Comparison of ENCODE assay signal across 8 mouse cellular contexts in the genomic region with DNA sequence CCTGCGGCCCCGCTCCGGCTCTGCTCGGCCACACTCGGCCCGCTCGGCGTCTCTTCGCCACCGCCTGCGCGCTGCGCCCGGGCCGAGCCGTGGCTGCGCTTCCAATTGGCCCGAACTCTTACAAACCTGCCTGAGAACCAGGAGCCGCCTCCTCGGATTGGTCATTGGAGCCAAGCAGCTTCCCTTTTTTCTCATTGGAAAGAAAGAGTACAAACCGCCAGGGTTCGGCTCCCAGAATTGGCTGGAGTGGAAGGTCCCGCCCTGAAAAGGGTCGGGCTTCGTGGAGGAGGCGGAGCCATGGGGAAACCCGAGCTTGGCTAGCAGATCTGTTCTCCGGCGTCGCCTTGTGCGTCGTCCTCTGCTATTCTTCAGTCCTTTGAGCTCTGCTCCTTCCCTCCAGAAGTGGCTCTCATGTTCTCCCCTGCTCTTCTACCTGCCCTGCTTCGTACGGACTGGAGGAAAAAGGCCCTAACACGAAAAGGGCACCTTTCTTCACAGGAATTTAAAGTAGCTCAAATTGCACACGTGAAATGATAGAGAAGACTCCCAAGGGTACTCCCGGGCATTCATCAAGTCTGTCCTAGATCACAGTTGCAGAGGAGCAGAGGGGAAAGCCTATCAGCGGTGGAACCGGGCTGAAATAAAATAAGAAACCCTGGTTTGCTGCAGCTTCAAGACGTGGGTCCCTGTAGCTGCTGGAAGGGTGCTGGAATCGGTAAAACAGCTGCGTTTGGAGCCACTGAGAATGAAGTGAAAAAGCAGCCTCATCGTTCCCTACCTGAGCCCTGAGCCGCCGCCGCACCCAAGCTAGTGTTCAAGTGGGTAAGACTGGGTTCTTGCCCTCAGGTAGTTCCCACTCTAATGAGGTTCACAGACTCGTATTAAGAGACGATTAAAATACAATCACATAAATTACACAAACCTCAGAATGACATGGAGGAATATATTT. TPM values are rescaled to one million over a fixed set of nuclear protein-coding genes. Genes with fewer than 3 reads are reported as not detected.
A peak's percentile ranks its signal among the peaks of the same experiment; 100 is the strongest.
DNase-seq lines count a peak whose midpoint lies in the region; ATAC-seq and TF ChIP-seq lines count a peak whose summit lies in the region.

Gene Ppp2r5d, minus strand, starts transcription at position 225 of the 949 bp plus-strand sequence.

- H3K4me1 ChIP-seq in erythroblast, embryonic 14.5 days (ENCODE audit: control insufficient read depth): peaks cover 54% of the 10 kb centered on the region
- H3K4me1 ChIP-seq in heart, embryonic 11.5 days (ENCODE audit: control insufficient read depth, insufficient read depth, low read length): peaks cover 26% of the 10 kb centered on the region
- H3K4me1 ChIP-seq in kidney, embryonic 16.5 days (ENCODE audit: insufficient read depth, low read length): peaks cover 37% of the 10 kb centered on the region
- peaks cover 6% of the 10 kb centered on the region for H3K4me1 ChIP-seq in liver, adult 2 months (ENCODE audit: control insufficient read depth, insufficient read depth, low read length)

- peaks cover 2% of the 10 kb centered on the region; the same call in 1 of the 2 replicates for H3K9me3 ChIP-seq in erythroblast, embryonic 14.5 days (ENCODE audit: control insufficient read depth, low read length)
- no peaks in the 10 kb centered on the region for H3K9me3 ChIP-seq in heart, embryonic 11.5 days (replicated peaks; ENCODE audit: control insufficient read depth, low read length)
- H3K9me3 ChIP-seq in kidney, embryonic 16.5 days (ENCODE audit: low read length): no peaks in the 10 kb centered on the region

- H3K36me3 ChIP-seq in C2C12 (ENCODE audit: control insufficient read depth, insufficient read depth): peaks cover 7% of the 10 kb centered on the region
- peaks cover 12% of the 10 kb centered on the region for H3K36me3 ChIP-seq in erythroblast, embryonic 14.5 days (ENCODE audit: control insufficient read depth)
- no peaks in the 10 kb centered on the region for H3K36me3 ChIP-seq in heart, embryonic 11.5 days (ENCODE audit: control insufficient read depth, insufficient read depth, low read length)
- H3K36me3 ChIP-seq in kidney, embryonic 16.5 days (ENCODE audit: insufficient read depth, low read length): no peaks in the 10 kb centered on the region
- H3K36me3 ChIP-seq in liver, adult 2 months (ENCODE audit: control insufficient read depth, insufficient read depth, low read length): no peaks in the 10 kb centered on the region
- no peaks in the 10 kb centered on the region for H3K36me3 ChIP-seq in myocyte (ENCODE audit: control insufficient read depth, insufficient read depth)
- H3K36me3 ChIP-seq in splenic B cell, adult 2 months (ENCODE audit: control insufficient read depth, insufficient read depth, low read length, poor library complexity, severe bottlenecking): no peaks in the 10 kb centered on the region

- peak; percentile 99 for DNase-seq in brain, embryonic 14.5 days (ENCODE audit: low read depth)
- DNase-seq in liver, adult 2 months (ENCODE audit: extremely low read depth, low read depth, low spot score): peak; percentile 94
- DNase-seq in splenic B cell, adult 2 months (ENCODE audit: low read depth, low spot score): peak; percentile 96

- TF ChIP-seq CTCF in C2C12 (IDR thresholded peaks at IDR 0.05; ENCODE audit: control insufficient read depth, insufficient read depth, insufficient read length): no peak
- TF ChIP-seq CTCF in brain, embryonic 14.5 days (IDR thresholded peaks at IDR 0.05; ENCODE audit: borderline replicate concordance, extremely low read depth, insufficient read depth, insufficient read length): 0 out of 2 replicates have a peak, but pooled peaks have one; percentile 12
- TF ChIP-seq CTCF in liver, adult 2 months (IDR thresholded peaks at IDR 0.05; ENCODE audit: low read depth, low read length): no peak

- peaks cover 45% of the 10 kb centered on the region for H3K79me2 ChIP-seq in C2C12 (ENCODE audit: control insufficient read depth, insufficient read depth)
- peaks cover 14% of the 10 kb centered on the region; the same call in 1 of the 2 replicates for H3K79me2 ChIP-seq in liver, adult 2 months (ENCODE audit: control insufficient read depth, insufficient read depth, low read length)
- peaks cover 38% of the 10 kb centered on the region for H3K79me2 ChIP-seq in myocyte (ENCODE audit: control insufficient read depth, insufficient read depth)

- ATAC-seq in heart, embryonic 11.5 days (replicated peaks; ENCODE audit: insufficient number of reproducible peaks, low FRiP score, low TSS enrichment): peak; percentile 93
- peak; percentile 97 for ATAC-seq in kidney, embryonic 16.5 days (ENCODE audit: low FRiP score, low TSS enrichment)

- peak within 1 kb of the TSS; percentile 91 for H3K27ac ChIP-seq in heart, embryonic 11.5 days (ENCODE audit: low read depth, low read length)
- peak within 1 kb of the TSS; percentile 96 for H3K27ac ChIP-seq in kidney, embryonic 16.5 days (ENCODE audit: low read length)
- H3K27ac ChIP-seq in liver, adult 2 months (replicated peaks; ENCODE audit: insufficient read depth, low read depth, low read length): peak within 1 kb of the TSS; percentile 52

- WGBS in heart, embryonic 11.5 days (ENCODE audit: insufficient replicate concordance): 2% methylated on average over 48 of the region's 48 CpGs
- 1% methylated on average over 48 of the region's 48 CpGs for WGBS in kidney, embryonic 16.5 days
- under 1% methylated on average over 48 of the region's 48 CpGs for WGBS in liver, adult 2 months

- H3K4me3 ChIP-seq in C2C12 (ENCODE audit: insufficient read depth, poor library complexity, severe bottlenecking) (peak within 1 kb of the TSS; percentile 78), myocyte (peak within 1 kb of the TSS; percentile 51)
- peak within 1 kb of the TSS; percentile 92 for H3K4me3 ChIP-seq in erythroblast, embryonic 14.5 days (replicated peaks)
- peak within 1 kb of the TSS; percentile 93 for H3K4me3 ChIP-seq in heart, embryonic 11.5 days (ENCODE audit: low read depth, low read length)
- peak within 1 kb of the TSS; percentile 94 for H3K4me3 ChIP-seq in kidney, embryonic 16.5 days (ENCODE audit: low read length)
- peak within 1 kb of the TSS; percentile 86 for H3K4me3 ChIP-seq in liver, adult 2 months (ENCODE audit: insufficient read depth, low read depth, low read length)

- H3ac ChIP-seq in C2C12 (ENCODE audit: control insufficient read depth, insufficient read length, low read depth): peak within 1 kb of the TSS; percentile 95
- H3ac ChIP-seq in myocyte (ENCODE audit: control insufficient read depth, insufficient read length): peak within 1 kb of the TSS; percentile 35

- H3K79me3 ChIP-seq in C2C12 (ENCODE audit: low read depth): peaks cover 32% of the 10 kb centered on the region

- peak within 1 kb of the TSS; percentile 89 for H3K4me2 ChIP-seq in heart, embryonic 11.5 days
- H3K4me2 ChIP-seq in kidney, embryonic 16.5 days (replicated peaks; ENCODE audit: low read depth, low read length): peak within 1 kb of the TSS; percentile 94
- H3K4me2 ChIP-seq in myocyte (ENCODE audit: low read depth): peak within 1 kb of the TSS; percentile 96

- peak within 1 kb of the TSS; percentile 88 for H3K9ac ChIP-seq in heart, embryonic 11.5 days (ENCODE audit: low read depth, low read length)
- H3K9ac ChIP-seq in kidney, embryonic 16.5 days (replicated peaks; ENCODE audit: low read length): peak within 1 kb of the TSS; percentile 91
- peak within 1 kb of the TSS; percentile 88 for H3K9ac ChIP-seq in liver, adult 2 months (ENCODE audit: low read depth, low read length)

- TF ChIP-seq POLR2A in brain, embryonic 14.5 days (IDR thresholded peaks at IDR 0.05; ENCODE audit: borderline replicate concordance, extremely low read depth, insufficient read depth, insufficient read length, poor library complexity, severe bottlenecking): peak; percentile 86
- peak; percentile 83 for TF ChIP-seq POLR2A in liver, adult 2 months (IDR thresholded peaks at IDR 0.05; ENCODE audit: extremely low read depth, insufficient read depth, low read length)
- peak; percentile 83 for TF ChIP-seq POLR2A in myocyte (IDR thresholded peaks at IDR 0.05; ENCODE audit: insufficient read length, low read depth)

- H3K27me3 ChIP-seq in C2C12 (ENCODE audit: control insufficient read depth, insufficient read depth, insufficient read length) (no peaks in the 10 kb centered on the region), myocyte (ENCODE audit: control insufficient read depth, insufficient read depth, insufficient read length) (no peaks in the 10 kb centered on the region)
- H3K27me3 ChIP-seq in erythroblast, embryonic 14.5 days (ENCODE audit: control insufficient read depth): peaks cover 4% of the 10 kb centered on the region; the same call in 1 of the 2 replicates
- H3K27me3 ChIP-seq in heart, embryonic 11.5 days (ENCODE audit: control insufficient read depth, insufficient read depth, low read length): no peaks in the 10 kb centered on the region
- no peaks in the 10 kb centered on the region for H3K27me3 ChIP-seq in kidney, embryonic 16.5 days (ENCODE audit: insufficient read depth, low read length)
- H3K27me3 ChIP-seq in liver, adult 2 months (ENCODE audit: control insufficient read depth, insufficient read depth, low read length): no peaks in the 10 kb centered on the region
- H3K27me3 ChIP-seq in splenic B cell, adult 2 months (ENCODE audit: control insufficient read depth, insufficient read depth, low read length, poor library complexity, severe bottlenecking): no peaks in the 10 kb centered on the region

TF ChIP-seq in C2C12, 6 proteins besides CTCF, POLR2A, EP300 and RAD21:
- TF ChIP-seq MAX (IDR thresholded peaks at IDR 0.05) (peak; percentile 5), CEBPB (IDR thresholded peaks at IDR 0.05; ENCODE audit: low read depth) (no peak)

TF ChIP-seq in myocyte, 11 proteins besides CTCF, POLR2A, EP300 and RAD21:
- no peak for TF ChIP-seq REST (IDR thresholded peaks at IDR 0.05; ENCODE audit: insufficient read depth, insufficient read length)
- peak; percentile 58 for TF ChIP-seq POLR2AphosphoS2 (IDR thresholded peaks at IDR 0.05; ENCODE audit: insufficient read length, low read depth)
- TF ChIP-seq TCF3 (IDR thresholded peaks at IDR 0.05; ENCODE audit: insufficient read length, low read depth): no peak
- no peak for TF ChIP-seq SRF (IDR thresholded peaks at IDR 0.05; ENCODE audit: control insufficient read depth, insufficient read length, low read depth)
TF ChIP-seq in myocyte: peak in this region for 1.

RNA-seq across cellular contexts. Expression of gene Ppp2r5d, which starts in this region (rescaled TPM):
- 99.5 TPM for polyA plus RNA-seq in C2C12 (2012; fragmentation: generic; extraction: Trizol)
- polyA plus RNA-seq in brain, embryonic 14.5 days (2012; rRNA removed): 112 and 114 TPM in 2 replicates
- polyA plus RNA-seq in erythroblast, embryonic 14.5 days (2012): 7.4 and 7.5 TPM in 2 replicates
- polyA plus RNA-seq in heart, embryonic 11.5 days (2014; fragmentation: Nextera tagmentation; extraction: Ambion mirVana): 52.5 and 63.6 TPM in 2 replicates
- polyA plus RNA-seq in kidney, embryonic 16.5 days (2015; fragmentation: Nextera tagmentation; extraction: Ambion mirVana): 110 and 112 TPM in 2 replicates
- 13.6 and 14.8 TPM in 2 replicates for total RNA-seq in liver, adult 2 months (2014; rRNA removed)
- 22.8 and 24.0 TPM in 2 replicates for polyA plus RNA-seq in liver, adult 2 months (2012; rRNA removed)
- polyA plus RNA-seq in myocyte (2012; fragmentation: generic; extraction: Trizol): 79.6 TPM

Comparison
In these comparisons a context has a peak if more than half of its experiments do, and no peak if none do; other contexts are left out.
1. Peak in every context shown above with its lines: DNase-seq, ATAC-seq, H3K4me3 ChIP-seq and H3K27ac ChIP-seq.